In genomic region chr13:54564232-54565200, GRCm38 (mm10) we compare ENCODE assay signal across 8 mouse cellular contexts. TPM values are rescaled to one million over a fixed set of nuclear protein-coding genes. Genes with fewer than 3 reads are reported as not detected.
DNase-seq lines count a peak whose midpoint lies in the region; ATAC-seq lines count a peak whose summit lies in the region.

No protein-coding gene starts in this region.

- peak overlapping the region; percentile 98 for H3K9ac ChIP-seq in heart, embryonic 11.5 days (ENCODE audit: low read depth, low read length)
- peak overlapping the region; percentile 96 for H3K9ac ChIP-seq in intestine, embryonic 15.5 days
- H3K9ac ChIP-seq in midbrain, embryonic 13.5 days (replicated peaks), result peak overlapping the region; percentile 99

- peaks cover 7% of the 10 kb centered on the region; the same call in 1 of the 2 replicates for H3K4me1 ChIP-seq in heart, embryonic 11.5 days (ENCODE audit: control insufficient read depth, insufficient read depth, low read length)
- H3K4me1 ChIP-seq in embryonic facial prominence, embryonic 10.5 days, result peaks cover 21% of the 10 kb centered on the region
- peaks cover 11% of the 10 kb centered on the region; the same call in 1 of the 2 replicates for H3K4me1 ChIP-seq in intestine, embryonic 15.5 days (replicated peaks)
- H3K4me1 ChIP-seq in midbrain, embryonic 13.5 days (replicated peaks), result peaks cover 33% of the 10 kb centered on the region

- no peaks in the 10 kb centered on the region for H3K9me3 ChIP-seq in heart, embryonic 11.5 days (replicated peaks; ENCODE audit: control insufficient read depth, low read length)
- no peaks in the 10 kb centered on the region for H3K9me3 ChIP-seq in embryonic facial prominence, embryonic 10.5 days
- H3K9me3 ChIP-seq in intestine, embryonic 15.5 days, result no peaks in the 10 kb centered on the region
- H3K9me3 ChIP-seq in midbrain, embryonic 13.5 days, result no peaks in the 10 kb centered on the region

- H3K4me3 ChIP-seq in heart, embryonic 11.5 days (ENCODE audit: low read depth, low read length), result peak overlapping the region; percentile 96
- peak overlapping the region; percentile 89 for H3K4me3 ChIP-seq in embryonic facial prominence, embryonic 10.5 days
- peak overlapping the region; percentile 99 for H3K4me3 ChIP-seq in intestine, embryonic 15.5 days (replicated peaks)
- H3K4me3 ChIP-seq in midbrain, embryonic 13.5 days (replicated peaks), result peak overlapping the region; percentile 98

- DNase-seq in heart, postnatal 4 days, result no peak
- DNase-seq in embryonic facial prominence, embryonic 10.5 days (ENCODE audit: low spot score), result no peak
- DNase-seq in left cerebral cortex, adult 8-10 months (ENCODE audit: low spot score in 2 of 2), result no peak
- DNase-seq in spleen, postnatal 4 days (ENCODE audit: low spot score in 2 of 2), result no peak

- 11% methylated on average over 45 of the region's 45 CpGs for WGBS in heart, embryonic 11.5 days (ENCODE audit: insufficient replicate concordance)
- WGBS in embryonic facial prominence, embryonic 10.5 days, result 14% methylated on average over 45 of the region's 45 CpGs
- WGBS in intestine, embryonic 15.5 days, result 9% methylated on average over 45 of the region's 45 CpGs
- 13% methylated on average over 45 of the region's 45 CpGs for WGBS in midbrain, embryonic 13.5 days

- H3K27ac ChIP-seq in heart, embryonic 11.5 days (ENCODE audit: low read depth, low read length), result peak overlapping the region; percentile 42; the same call in 1 of the 2 replicates
- peak overlapping the region; percentile 94 for H3K27ac ChIP-seq in embryonic facial prominence, embryonic 10.5 days (replicated peaks)
- peak overlapping the region; percentile 32; the same call in 1 of the 2 replicates for H3K27ac ChIP-seq in intestine, embryonic 15.5 days
- H3K27ac ChIP-seq in midbrain, embryonic 13.5 days, result peak overlapping the region; percentile 91

- peak; percentile 55 for ATAC-seq in heart, embryonic 11.5 days (replicated peaks; ENCODE audit: insufficient number of reproducible peaks, low FRiP score, low TSS enrichment)
- ATAC-seq in CD4-positive, CD25-positive, alpha-beta regulatory T cell, adult 4 months, result peak; percentile 10
- ATAC-seq in intestine, embryonic 15.5 days, result peak; percentile 57
- peak; percentile 85; the same call in 1 of the 2 replicates for ATAC-seq in midbrain, embryonic 13.5 days

- peak overlapping the region; percentile 83 for H3K4me2 ChIP-seq in heart, embryonic 11.5 days
- peak overlapping the region; percentile 87 for H3K4me2 ChIP-seq in intestine, embryonic 15.5 days (replicated peaks)
- peak overlapping the region; percentile 83 for H3K4me2 ChIP-seq in midbrain, embryonic 13.5 days (replicated peaks)

- H3K27me3 ChIP-seq in heart, embryonic 11.5 days (ENCODE audit: control insufficient read depth, insufficient read depth, low read length), result no peaks in the 10 kb centered on the region
- no peaks in the 10 kb centered on the region for H3K27me3 ChIP-seq in embryonic facial prominence, embryonic 10.5 days (replicated peaks; ENCODE audit: low read depth, poor library complexity, severe bottlenecking)
- no peaks in the 10 kb centered on the region for H3K27me3 ChIP-seq in intestine, embryonic 15.5 days (replicated peaks)
- no peaks in the 10 kb centered on the region for H3K27me3 ChIP-seq in midbrain, embryonic 13.5 days

- H3K36me3 ChIP-seq in heart, embryonic 11.5 days (ENCODE audit: control insufficient read depth, insufficient read depth, low read length), result peaks cover 3% of the 10 kb centered on the region
- H3K36me3 ChIP-seq in embryonic facial prominence, embryonic 10.5 days (replicated peaks), result peaks cover 44% of the 10 kb centered on the region
- H3K36me3 ChIP-seq in intestine, embryonic 15.5 days, result peaks cover 6% of the 10 kb centered on the region
- peaks cover 36% of the 10 kb centered on the region for H3K36me3 ChIP-seq in midbrain, embryonic 13.5 days

RNA-seq across cellular contexts. Expression of gene 4833439L19Rik, which starts 0.7 kb away (rescaled TPM):
- polyA plus RNA-seq in heart, embryonic 11.5 days (2014; fragmentation: Nextera tagmentation; extraction: Ambion mirVana), result 126 and 137 TPM in 2 replicates
- 10 to 100 TPM; 83.7 to 87.2 TPM for total RNA-seq in heart, postnatal 4 days (2021)
- polyA plus RNA-seq in CD4-positive, CD25-positive, alpha-beta regulatory T cell, adult 4 months (2017; shearing (Covaris generic)), result 100 to 1,000 TPM in 1 of 2 experiments, 10 to 100 TPM in 1; 67.3 to 104 TPM
- polyA plus RNA-seq in embryonic facial prominence, embryonic 10.5 days (2016; fragmentation: Nextera tagmentation; extraction: Ambion mirVana), result 200 and 207 TPM in 2 replicates
- 107 and 110 TPM in 2 replicates for polyA plus RNA-seq in intestine, embryonic 15.5 days (2015; fragmentation: Nextera tagmentation; extraction: Ambion mirVana)
- 269 and 271 TPM in 2 replicates for polyA plus RNA-seq in midbrain, embryonic 13.5 days (2015; fragmentation: Nextera tagmentation; extraction: Ambion mirVana)
- 100 to 1,000 TPM; 122 to 141 (median 126) TPM for total RNA-seq in left cerebral cortex, adult 8-10 months (2022)

RNA-seq across cellular contexts. Expression of gene Arl10, which starts 10.3 kb away (rescaled TPM):
- polyA plus RNA-seq in heart, embryonic 11.5 days (2014; fragmentation: Nextera tagmentation; extraction: Ambion mirVana), result 17.6 and 18.4 TPM in 2 replicates
- 10 to 100 TPM; 13.3 to 13.7 TPM for total RNA-seq in heart, postnatal 4 days (2021)
- 1 to 10 TPM; 3.8 to 5.0 TPM for polyA plus RNA-seq in CD4-positive, CD25-positive, alpha-beta regulatory T cell, adult 4 months (2017; shearing (Covaris generic))
- polyA plus RNA-seq in embryonic facial prominence, embryonic 10.5 days (2016; fragmentation: Nextera tagmentation; extraction: Ambion mirVana), result 28.8 and 29.6 TPM in 2 replicates
- polyA plus RNA-seq in intestine, embryonic 15.5 days (2015; fragmentation: Nextera tagmentation; extraction: Ambion mirVana), result 21.7 and 25.2 TPM in 2 replicates
- 76.0 and 84.9 TPM in 2 replicates for polyA plus RNA-seq in midbrain, embryonic 13.5 days (2015; fragmentation: Nextera tagmentation; extraction: Ambion mirVana)
- 10 to 100 TPM; 21.7 to 37.2 (median 27.8) TPM for total RNA-seq in left cerebral cortex, adult 8-10 months (2022)

RNA-seq across cellular contexts. Expression of gene Nop16, which starts 25.4 kb away (rescaled TPM):
- 61.8 and 65.6 TPM in 2 replicates for polyA plus RNA-seq in heart, embryonic 11.5 days (2014; fragmentation: Nextera tagmentation; extraction: Ambion mirVana)
- 10 to 100 TPM; 21.8 to 21.9 TPM for total RNA-seq in heart, postnatal 4 days (2021)
- polyA plus RNA-seq in CD4-positive, CD25-positive, alpha-beta regulatory T cell, adult 4 months (2017; shearing (Covaris generic)), result 10 to 100 TPM; 59.5 to 64.6 TPM
- 112 and 117 TPM in 2 replicates for polyA plus RNA-seq in embryonic facial prominence, embryonic 10.5 days (2016; fragmentation: Nextera tagmentation; extraction: Ambion mirVana)
- polyA plus RNA-seq in intestine, embryonic 15.5 days (2015; fragmentation: Nextera tagmentation; extraction: Ambion mirVana), result 86.1 and 93.9 TPM in 2 replicates
- polyA plus RNA-seq in midbrain, embryonic 13.5 days (2015; fragmentation: Nextera tagmentation; extraction: Ambion mirVana), result 51.2 and 53.2 TPM in 2 replicates
- total RNA-seq in left cerebral cortex, adult 8-10 months (2022), result 10 to 100 TPM; 17.2 to 23.0 (median 20.3) TPM

RNA-seq across cellular contexts. Expression of gene Higd2a, which starts 25.5 kb away (rescaled TPM):
- polyA plus RNA-seq in heart, embryonic 11.5 days (2014; fragmentation: Nextera tagmentation; extraction: Ambion mirVana), result 225 and 241 TPM in 2 replicates
- total RNA-seq in heart, postnatal 4 days (2021), result 100 to 1,000 TPM; 224 to 238 TPM
- 100 to 1,000 TPM in 1 of 2 experiments, 10 to 100 TPM in 1; 98.7 to 110 TPM for polyA plus RNA-seq in CD4-positive, CD25-positive, alpha-beta regulatory T cell, adult 4 months (2017; shearing (Covaris generic))
- 144 and 154 TPM in 2 replicates for polyA plus RNA-seq in embryonic facial prominence, embryonic 10.5 days (2016; fragmentation: Nextera tagmentation; extraction: Ambion mirVana)
- 233 and 239 TPM in 2 replicates for polyA plus RNA-seq in intestine, embryonic 15.5 days (2015; fragmentation: Nextera tagmentation; extraction: Ambion mirVana)
- 212 and 224 TPM in 2 replicates for polyA plus RNA-seq in midbrain, embryonic 13.5 days (2015; fragmentation: Nextera tagmentation; extraction: Ambion mirVana)
- total RNA-seq in left cerebral cortex, adult 8-10 months (2022), result 100 to 1,000 TPM; 134 to 142 (median 140) TPM

RNA-seq across cellular contexts. Expression of gene Cltb, which starts 46.6 kb away (rescaled TPM):
- polyA plus RNA-seq in heart, embryonic 11.5 days (2014; fragmentation: Nextera tagmentation; extraction: Ambion mirVana), result 38.6 and 39.5 TPM in 2 replicates
- 10 to 100 TPM; 90.0 to 96.8 TPM for total RNA-seq in heart, postnatal 4 days (2021)
- polyA plus RNA-seq in CD4-positive, CD25-positive, alpha-beta regulatory T cell, adult 4 months (2017; shearing (Covaris generic)), result 10 to 100 TPM; 15.6 to 16.2 TPM
- 14.2 and 16.9 TPM in 2 replicates for polyA plus RNA-seq in embryonic facial prominence, embryonic 10.5 days (2016; fragmentation: Nextera tagmentation; extraction: Ambion mirVana)
- 76.9 and 78.6 TPM in 2 replicates for polyA plus RNA-seq in intestine, embryonic 15.5 days (2015; fragmentation: Nextera tagmentation; extraction: Ambion mirVana)
- 84.2 and 91.1 TPM in 2 replicates for polyA plus RNA-seq in midbrain, embryonic 13.5 days (2015; fragmentation: Nextera tagmentation; extraction: Ambion mirVana)
- 100 to 1,000 TPM; 271 to 315 (median 292) TPM for total RNA-seq in left cerebral cortex, adult 8-10 months (2022)

Comparison
In these comparisons a context has a peak if more than half of its experiments do, and no peak if none do; other contexts are left out.
1. ATAC-seq: peak in every context shown above with its lines; median percentile 85 in midbrain, embryonic 13.5 days; 57 in intestine, embryonic 15.5 days; 55 in heart, embryonic 11.5 days; 10 in CD4-positive, CD25-positive, alpha-beta regulatory T cell, adult 4 months.
2. H3K27ac ChIP-seq: peak in every context shown above with its lines; median percentile 94 in embryonic facial prominence, embryonic 10.5 days; 91 in midbrain, embryonic 13.5 days; 42 in heart, embryonic 11.5 days; 32 in intestine, embryonic 15.5 days.